Comparison of ENCODE assay signal across 8 mouse cellular contexts in genomic region chr17:28524009-28524695, GRCm38 (mm10). TPM values are rescaled to one million over a fixed set of nuclear protein-coding genes. Genes with fewer than 3 reads are reported as not detected.
DNase-seq lines count a peak whose midpoint lies in the region; ATAC-seq lines count a peak whose summit lies in the region.

No protein-coding gene starts in this region.

- WGBS in lung, embryonic 16.5 days, result 82% methylated on average over 23 of the region's 23 CpGs
- 86% methylated on average over 23 of the region's 23 CpGs for WGBS in limb, embryonic 15.5 days
- 83% methylated on average over 23 of the region's 23 CpGs for WGBS in stomach, embryonic 15.5 days

- no peak for ATAC-seq in lung, embryonic 16.5 days (ENCODE audit: low read depth)
- no peak for ATAC-seq in limb, embryonic 15.5 days (ENCODE audit: insufficient number of reproducible peaks, low FRiP score, low TSS enrichment, low read depth)
- ATAC-seq in stomach, embryonic 15.5 days (ENCODE audit: insufficient read depth, low FRiP score, low read depth), result no peak

- peaks cover 18% of the 10 kb centered on the region for H3K4me1 ChIP-seq in lung, embryonic 16.5 days (replicated peaks; ENCODE audit: control insufficient read depth, insufficient read depth, low read length)
- peaks cover 30% of the 10 kb centered on the region for H3K4me1 ChIP-seq in limb, embryonic 15.5 days
- peaks cover 29% of the 10 kb centered on the region for H3K4me1 ChIP-seq in stomach, embryonic 15.5 days

- peak overlapping the region; percentile 84 for H3K4me2 ChIP-seq in lung, embryonic 16.5 days (ENCODE audit: low read depth, low read length)
- H3K4me2 ChIP-seq in limb, embryonic 15.5 days, result peak overlapping the region; percentile 93
- peak overlapping the region; percentile 96 for H3K4me2 ChIP-seq in stomach, embryonic 15.5 days

- H3K9me3 ChIP-seq in lung, embryonic 16.5 days (ENCODE audit: control insufficient read depth, low read length), result no peaks in the 10 kb centered on the region
- no peaks in the 10 kb centered on the region for H3K9me3 ChIP-seq in limb, embryonic 15.5 days
- H3K9me3 ChIP-seq in stomach, embryonic 15.5 days, result no peaks in the 10 kb centered on the region

- no peaks in the 10 kb centered on the region; the same call in 1 of the 2 replicates for H3K27me3 ChIP-seq in lung, embryonic 16.5 days (ENCODE audit: control insufficient read depth, insufficient read depth, low read depth, low read length)
- H3K27me3 ChIP-seq in limb, embryonic 15.5 days, result no peaks in the 10 kb centered on the region
- H3K27me3 ChIP-seq in stomach, embryonic 15.5 days (replicated peaks), result no peaks in the 10 kb centered on the region

- H3K9ac ChIP-seq in lung, embryonic 16.5 days (ENCODE audit: low read length), result peak overlapping the region; percentile 29; the same call in 1 of the 2 replicates
- no peak overlapping the region for H3K9ac ChIP-seq in limb, embryonic 15.5 days
- no peak overlapping the region for H3K9ac ChIP-seq in stomach, embryonic 15.5 days

- H3K36me3 ChIP-seq in lung, embryonic 16.5 days (ENCODE audit: control insufficient read depth, insufficient read depth, low read length), result no peaks in the 10 kb centered on the region
- H3K36me3 ChIP-seq in limb, embryonic 15.5 days, result no peaks in the 10 kb centered on the region
- no peaks in the 10 kb centered on the region for H3K36me3 ChIP-seq in stomach, embryonic 15.5 days

- no peak overlapping the region; the same call in 1 of the 2 replicates for H3K27ac ChIP-seq in lung, embryonic 16.5 days (ENCODE audit: low read length)
- H3K27ac ChIP-seq in limb, embryonic 15.5 days, result peak overlapping the region; percentile 52
- no peak overlapping the region for H3K27ac ChIP-seq in stomach, embryonic 15.5 days

- H3K4me3 ChIP-seq in lung, embryonic 16.5 days (ENCODE audit: low read length), result peak overlapping the region; percentile 61
- peak overlapping the region; percentile 69 for H3K4me3 ChIP-seq in limb, embryonic 15.5 days
- H3K4me3 ChIP-seq in stomach, embryonic 15.5 days (replicated peaks), result peak overlapping the region; percentile 62

- DNase-seq in cerebellum, adult 9-11 months, result peak; percentile 29
- DNase-seq in cerebellum, postnatal 14 days, result no peak
- DNase-seq in lung, adult 18-20 months, result no peak
- no peak for DNase-seq in urinary bladder, postnatal 10 days (ENCODE audit: low spot score)
- DNase-seq in gastrocnemius, adult 18-20 months (ENCODE audit: low spot score), result no peak

RNA-seq across cellular contexts. Expression of gene Armc12, which starts 6.5 kb away (rescaled TPM):
- polyA plus RNA-seq in lung, embryonic 16.5 days (2015; fragmentation: Nextera tagmentation; extraction: Ambion mirVana), result not detected in 2 replicates
- not detected in 2 replicates for polyA plus RNA-seq in limb, embryonic 15.5 days (2015; fragmentation: Nextera tagmentation; extraction: Ambion mirVana)
- polyA plus RNA-seq in stomach, embryonic 15.5 days (2015; fragmentation: Nextera tagmentation; extraction: Ambion mirVana), result not detected in 2 replicates
- not detected for total RNA-seq in gastrocnemius, adult 18-20 months (2021)

RNA-seq across cellular contexts. Expression of gene Fkbp5, which starts 6.8 kb away (rescaled TPM):
- 38.5 and 43.8 TPM in 2 replicates for polyA plus RNA-seq in lung, embryonic 16.5 days (2015; fragmentation: Nextera tagmentation; extraction: Ambion mirVana)
- 29.8 and 42.1 TPM in 2 replicates for polyA plus RNA-seq in limb, embryonic 15.5 days (2015; fragmentation: Nextera tagmentation; extraction: Ambion mirVana)
- 24.1 and 24.6 TPM in 2 replicates for polyA plus RNA-seq in stomach, embryonic 15.5 days (2015; fragmentation: Nextera tagmentation; extraction: Ambion mirVana)
- total RNA-seq in gastrocnemius, adult 18-20 months (2021), result 10 to 100 TPM; 54.0 to 92.7 TPM

RNA-seq across cellular contexts. Expression of gene Clpsl2, which starts 25.1 kb away (rescaled TPM):
- not detected in 2 replicates for polyA plus RNA-seq in lung, embryonic 16.5 days (2015; fragmentation: Nextera tagmentation; extraction: Ambion mirVana)
- not detected in 2 replicates for polyA plus RNA-seq in limb, embryonic 15.5 days (2015; fragmentation: Nextera tagmentation; extraction: Ambion mirVana)
- polyA plus RNA-seq in stomach, embryonic 15.5 days (2015; fragmentation: Nextera tagmentation; extraction: Ambion mirVana), result not detected in 2 replicates
- not detected for total RNA-seq in gastrocnemius, adult 18-20 months (2021)

RNA-seq across cellular contexts. Expression of gene Clps, which starts 36.4 kb away (rescaled TPM):
- 0.35 and 1.8 TPM in 2 replicates for polyA plus RNA-seq in lung, embryonic 16.5 days (2015; fragmentation: Nextera tagmentation; extraction: Ambion mirVana)
- polyA plus RNA-seq in limb, embryonic 15.5 days (2015; fragmentation: Nextera tagmentation; extraction: Ambion mirVana), result 0.47 and 1.8 TPM in 2 replicates
- polyA plus RNA-seq in stomach, embryonic 15.5 days (2015; fragmentation: Nextera tagmentation; extraction: Ambion mirVana), result 3,221 and 3,572 TPM in 2 replicates
- total RNA-seq in gastrocnemius, adult 18-20 months (2021), result not detected

RNA-seq across cellular contexts. Expression of gene Lhfpl5, which starts 51.3 kb away (rescaled TPM):
- polyA plus RNA-seq in lung, embryonic 16.5 days (2015; fragmentation: Nextera tagmentation; extraction: Ambion mirVana), result 0.48 and 0.50 TPM in 2 replicates
- 0.40 and 0.60 TPM in 2 replicates for polyA plus RNA-seq in limb, embryonic 15.5 days (2015; fragmentation: Nextera tagmentation; extraction: Ambion mirVana)
- 0.85 and 1.0 TPM in 2 replicates for polyA plus RNA-seq in stomach, embryonic 15.5 days (2015; fragmentation: Nextera tagmentation; extraction: Ambion mirVana)
- not detected for total RNA-seq in gastrocnemius, adult 18-20 months (2021)
